Mouse (Mus musculus): ENCODE data around the gene Dync1h1.

- TF ChIP-seq CTCF (IDR thresholded peaks at IDR 0.05; ENCODE audit: low read depth) (no peak), EP300 (IDR thresholded peaks at IDR 0.05; ENCODE audit: low read depth) (no peak)
Observed at GRCm38 (mm10) chr12:110590804-110591259, 10.4 kb upstream of the Dync1h1 start.

All from liver, embryonic 14.5 days (tissue).